Comparison of ENCODE assay signal across 15 mouse cellular contexts in genomic region chr8:12214205-12215019, GRCm38 (mm10).
A peak's percentile ranks its signal among the peaks of the same experiment; 100 is the strongest.
DNase-seq lines count a peak whose midpoint lies in the region; ATAC-seq and TF ChIP-seq lines count a peak whose summit lies in the region.
"Had no signal": no experiment of that assay in that cellular context is flagged by ENCODE, and none has a peak within 500 bp of the region (broad histone marks: within the 10 kb centered on the region; RNA-seq: fewer than 3 reads in every experiment).

No protein-coding gene starts in this region.

- TF ChIP-seq CTCF in lung, adult 2 months (IDR thresholded peaks at IDR 0.05; ENCODE audit: insufficient read depth, low read length) = no peak
- no peak for TF ChIP-seq CTCF in stomach, postnatal 0 days (IDR thresholded peaks at IDR 0.05; ENCODE audit: low read depth)

- TF ChIP-seq EP300 in stomach, postnatal 0 days (optimal IDR thresholded peaks at IDR 0.05) = no peak

- 54% methylated on average over 24 of the region's 24 CpGs for WGBS in hindbrain, embryonic 10.5 days
- 53% methylated on average over 24 of the region's 24 CpGs for WGBS in hindbrain, embryonic 11.5 days
- WGBS in forebrain, embryonic 14.5 days = 4% methylated on average over 24 of the region's 24 CpGs
- WGBS in midbrain, embryonic 10.5 days = 21% methylated on average over 24 of the region's 24 CpGs
- WGBS in lung, adult 2 months = 29% methylated on average over 24 of the region's 24 CpGs
- WGBS in stomach, postnatal 0 days = 33% methylated on average over 24 of the region's 24 CpGs

- H3K27ac ChIP-seq in hindbrain, embryonic 10.5 days = 0 out of 2 replicates have a peak overlapping the region, but pooled peaks have one; percentile 16
- no peak overlapping the region for H3K27ac ChIP-seq in hindbrain, embryonic 11.5 days (ENCODE audit: low read depth, low read length)
- H3K27ac ChIP-seq in forebrain, embryonic 14.5 days (ENCODE audit: low read depth, low read length) = peak overlapping the region; percentile 40; the same call in 1 of the 2 replicates
- 0 out of 2 replicates have a peak overlapping the region, but pooled peaks have one; percentile 24 for H3K27ac ChIP-seq in midbrain, embryonic 10.5 days (replicated peaks)
- H3K27ac ChIP-seq in stomach, postnatal 0 days (replicated peaks) = no peak overlapping the region
- H3K27ac ChIP-seq: neural tube, embryonic 13.5 days; stomach, embryonic 15.5 days had no signal

- no peak overlapping the region for H3K9ac ChIP-seq in hindbrain, embryonic 11.5 days (ENCODE audit: low read depth, low read length)
- peak overlapping the region; percentile 49 for H3K9ac ChIP-seq in forebrain, embryonic 14.5 days (ENCODE audit: low read length)
- no peak overlapping the region for H3K9ac ChIP-seq in stomach, postnatal 0 days (ENCODE audit: low read length)
- H3K9ac ChIP-seq: lung, embryonic 14.5 days; neural tube, embryonic 13.5 days; stomach, embryonic 15.5 days had no signal

- no peak overlapping the region for H3K4me2 ChIP-seq in hindbrain, embryonic 11.5 days (replicated peaks; ENCODE audit: low read depth, low read length)
- H3K4me2 ChIP-seq in forebrain, embryonic 14.5 days (ENCODE audit: low read length) = peak overlapping the region; percentile 37
- no peak overlapping the region for H3K4me2 ChIP-seq in stomach, postnatal 0 days (replicated peaks; ENCODE audit: low read depth)
- H3K4me2 ChIP-seq: lung, embryonic 14.5 days; neural tube, embryonic 13.5 days; stomach, embryonic 15.5 days had no signal

- no peaks in the 10 kb centered on the region for H3K9me3 ChIP-seq in hindbrain, embryonic 10.5 days
- no peaks in the 10 kb centered on the region for H3K9me3 ChIP-seq in hindbrain, embryonic 11.5 days (ENCODE audit: control insufficient read depth, low read length)
- H3K9me3 ChIP-seq in forebrain, embryonic 14.5 days (replicated peaks; ENCODE audit: control insufficient read depth, low read length) = no peaks in the 10 kb centered on the region
- no peaks in the 10 kb centered on the region for H3K9me3 ChIP-seq in midbrain, embryonic 10.5 days (replicated peaks)
- no peaks in the 10 kb centered on the region for H3K9me3 ChIP-seq in stomach, postnatal 0 days (ENCODE audit: control insufficient read depth, low read length)
- H3K9me3 ChIP-seq: neural tube, embryonic 13.5 days; stomach, embryonic 15.5 days had no signal

- no peaks in the 10 kb centered on the region for H3K36me3 ChIP-seq in hindbrain, embryonic 10.5 days
- no peaks in the 10 kb centered on the region for H3K36me3 ChIP-seq in hindbrain, embryonic 11.5 days (ENCODE audit: control insufficient read depth, insufficient read depth, low read length)
- H3K36me3 ChIP-seq in forebrain, embryonic 14.5 days (ENCODE audit: control insufficient read depth, insufficient read depth, low read length) = no peaks in the 10 kb centered on the region
- H3K36me3 ChIP-seq in midbrain, embryonic 10.5 days = no peaks in the 10 kb centered on the region
- H3K36me3 ChIP-seq in stomach, postnatal 0 days (ENCODE audit: control insufficient read depth, insufficient read depth, low read length) = no peaks in the 10 kb centered on the region
- H3K36me3 ChIP-seq: neural tube, embryonic 13.5 days; stomach, embryonic 15.5 days had no signal

- ATAC-seq in hindbrain, embryonic 11.5 days (ENCODE audit: low FRiP score) = no peak
- ATAC-seq in forebrain, embryonic 14.5 days = peak; percentile 76
- ATAC-seq in stomach, postnatal 0 days (ENCODE audit: low FRiP score, low TSS enrichment) = no peak

- H3K27me3 ChIP-seq in hindbrain, embryonic 10.5 days (ENCODE audit: insufficient read depth, poor library complexity, severe bottlenecking) = peaks cover 70% of the 10 kb centered on the region
- 0 out of 2 replicates have a peak, but pooled peaks cover 2% of the 10 kb centered on the region for H3K27me3 ChIP-seq in hindbrain, embryonic 11.5 days (ENCODE audit: control insufficient read depth, insufficient read depth, low read length)
- peaks cover 14% of the 10 kb centered on the region; the same call in 1 of the 2 replicates for H3K27me3 ChIP-seq in forebrain, embryonic 14.5 days (replicated peaks; ENCODE audit: control insufficient read depth, insufficient read depth, low read length)
- H3K27me3 ChIP-seq in midbrain, embryonic 10.5 days (ENCODE audit: low read depth, poor library complexity, severe bottlenecking) = peaks cover 99% of the 10 kb centered on the region
- H3K27me3 ChIP-seq in stomach, postnatal 0 days (ENCODE audit: control insufficient read depth, insufficient read depth, low read length) = no peaks in the 10 kb centered on the region

- H3K4me3 ChIP-seq in hindbrain, embryonic 10.5 days = no peak overlapping the region
- H3K4me3 ChIP-seq in hindbrain, embryonic 11.5 days (ENCODE audit: low read depth, low read length) = no peak overlapping the region
- no peak overlapping the region for H3K4me3 ChIP-seq in forebrain, embryonic 14.5 days (ENCODE audit: low read depth, low read length)
- peak overlapping the region; percentile 34 for H3K4me3 ChIP-seq in midbrain, embryonic 10.5 days
- no peak overlapping the region for H3K4me3 ChIP-seq in lung, adult 2 months (replicated peaks; ENCODE audit: extremely low read depth, low read depth, low read length)
- no peak overlapping the region for H3K4me3 ChIP-seq in stomach, postnatal 0 days (ENCODE audit: low read depth, low read length)
- H3K4me3 ChIP-seq: neural tube, embryonic 13.5 days; stomach, embryonic 15.5 days had no signal

- DNase-seq in hindbrain, embryonic 10.5 days (ENCODE audit: low spot score) = no peak
- DNase-seq in hindbrain, embryonic 11.5 days (ENCODE audit: low spot score) = no peak
- peak; percentile 79 for DNase-seq in forebrain, embryonic 14.5 days (ENCODE audit: low spot score)
- DNase-seq in midbrain, embryonic 10.5 days (ENCODE audit: low spot score) = peak; percentile 24
- DNase-seq in retina, postnatal 7 days (ENCODE audit: low read depth, low spot score) = peak; percentile 23
- no peak for DNase-seq in lung, adult 2 months
- no peak for DNase-seq in right cerebral cortex, postnatal 36 days (ENCODE audit: low spot score in 2 of 2)
- no peak for DNase-seq in stomach, postnatal 0 days (ENCODE audit: low spot score)
- DNase-seq: adrenal gland, adult 2 months; gastrocnemius, postnatal 25 days; kidney, postnatal 10 days; lung, embryonic 14.5 days; right cerebral cortex, postnatal 4 days had no signal

- no peak for TF ChIP-seq POLR2A in lung, adult 2 months (IDR thresholded peaks at IDR 0.05; ENCODE audit: borderline replicate concordance, extremely low read depth, low read depth, low read length)

- H3K4me1 ChIP-seq in hindbrain, embryonic 10.5 days (replicated peaks) = peaks cover 31% of the 10 kb centered on the region
- 0 out of 2 replicates have a peak, but pooled peaks cover 2% of the 10 kb centered on the region for H3K4me1 ChIP-seq in hindbrain, embryonic 11.5 days (replicated peaks; ENCODE audit: control insufficient read depth, insufficient read depth, low read length)
- H3K4me1 ChIP-seq in forebrain, embryonic 14.5 days (ENCODE audit: control insufficient read depth, insufficient read depth, low read length) = peaks cover 18% of the 10 kb centered on the region
- peaks cover 28% of the 10 kb centered on the region for H3K4me1 ChIP-seq in midbrain, embryonic 10.5 days
- no peaks in the 10 kb centered on the region for H3K4me1 ChIP-seq in lung, adult 2 months (ENCODE audit: control insufficient read depth, insufficient read depth, low read length)
- no peaks in the 10 kb centered on the region for H3K4me1 ChIP-seq in stomach, postnatal 0 days (replicated peaks; ENCODE audit: control insufficient read depth, insufficient read depth)
- H3K4me1 ChIP-seq: stomach, embryonic 15.5 days had no signal

Comparison
In these comparisons a context has a peak if more than half of its experiments do, and no peak if none do; other contexts are left out.
1. H3K27ac ChIP-seq: peak in hindbrain, embryonic 10.5 days (single experiment), forebrain, embryonic 14.5 days (single experiment) and midbrain, embryonic 10.5 days (single experiment); none in hindbrain, embryonic 11.5 days (single experiment) and stomach, postnatal 0 days (single experiment).
2. DNase-seq: peak in forebrain, embryonic 14.5 days (single experiment), midbrain, embryonic 10.5 days (single experiment) and retina, postnatal 7 days (single experiment); none in hindbrain, embryonic 10.5 days (single experiment), hindbrain, embryonic 11.5 days (single experiment), lung, adult 2 months (single experiment), right cerebral cortex, postnatal 36 days (0 of 2) and stomach, postnatal 0 days (single experiment).